In the genomic region with DNA sequence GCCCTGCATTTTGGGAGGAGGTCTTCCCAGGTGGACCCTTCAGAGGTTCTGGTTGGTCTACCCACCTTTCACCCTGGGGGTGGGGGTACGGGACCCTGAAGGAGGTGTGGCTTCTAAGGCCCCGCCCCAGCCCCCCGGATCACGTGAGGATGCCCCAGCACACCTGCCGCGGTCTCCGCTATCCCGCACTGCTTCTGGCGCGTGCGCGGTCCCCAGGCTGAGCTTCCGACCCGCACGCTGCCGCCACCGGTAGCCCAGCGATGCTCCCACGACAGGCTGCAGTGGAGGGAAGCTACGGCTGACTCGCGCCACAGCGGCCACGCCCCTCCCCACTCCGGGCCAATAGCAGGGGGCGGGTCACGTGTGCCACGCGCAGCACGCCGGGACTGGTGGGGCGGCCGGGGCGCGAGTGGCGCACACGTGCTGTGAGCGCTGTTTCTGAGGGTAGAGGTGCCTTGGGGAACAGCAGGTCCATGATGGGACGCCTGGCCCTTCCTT, we compare ENCODE assay signal across 8 mouse cellular contexts. TPM values are rescaled to one million over a fixed set of nuclear protein-coding genes. Genes with fewer than 3 reads are reported as not detected.
DNase-seq lines count a peak whose midpoint lies in the region; ATAC-seq and TF ChIP-seq lines count a peak whose summit lies in the region.

A gene (minus strand): TSS at position 319 of the 498 bp plus-strand sequence.

- TF ChIP-seq EP300 in MEL (IDR thresholded peaks at IDR 0.05; ENCODE audit: low read depth in 1 of 2, low read length in 2 of 2) = no peak

- H3K9me3 ChIP-seq in MEL (replicated peaks; ENCODE audit: insufficient read depth, low read length) = no peaks in the 10 kb centered on the region

- TF ChIP-seq CTCF in MEL (IDR thresholded peaks at IDR 0.05 in 2 of 3, conservative IDR thresholded peaks at IDR 0.05 in 1 of 3; ENCODE audit: control insufficient read depth in 1 of 3, insufficient read depth in 1 of 3, low read depth in 2 of 3, low read length in 3 of 3, poor library complexity in 1 of 3, severe bottlenecking in 1 of 3) = peak in 1 of 3 experiments; percentile 16; a peak in 2 of 6 replicates

- no peaks in the 10 kb centered on the region for H3K27me3 ChIP-seq in MEL (ENCODE audit: control insufficient read depth in 1 of 2, insufficient read depth in 2 of 2, low read length in 2 of 2)

- H3K4me3 ChIP-seq in MEL (ENCODE audit: control insufficient read depth in 1 of 2, insufficient read depth in 1 of 2, low read depth in 2 of 2, low read length in 2 of 2) = peak within 1 kb of the TSS; percentile 46 to 55

- TF ChIP-seq POLR2A in MEL (IDR thresholded peaks at IDR 0.05; ENCODE audit: control insufficient read depth in 1 of 2, insufficient read depth in 1 of 2, low read depth in 1 of 2, low read length in 2 of 2, poor library complexity in 1 of 2) = peak; percentile 69 to 87

- no peaks in the 10 kb centered on the region; the same call in none of the 2 replicates for H3K79me2 ChIP-seq in MEL (ENCODE audit: control insufficient read depth, insufficient read depth, low read length, poor library complexity)

- peaks cover 0 to 8% of the 10 kb centered on the region in 2 experiments; a peak in 3 of 4 replicates for H3K36me3 ChIP-seq in MEL (ENCODE audit: control insufficient read depth in 1 of 2, insufficient read depth in 2 of 2, low read length in 2 of 2)

- peak within 1 kb of the TSS; percentile 66 for H3K9ac ChIP-seq in MEL (ENCODE audit: control insufficient read depth, low read depth, low read length, poor library complexity, severe bottlenecking)

- DNase-seq in MEL (ENCODE audit: low read depth, low spot score) = peak; percentile 93
- DNase-seq in cerebellum, adult 9-10 months = peak; percentile 92
- DNase-seq in layer of hippocampus, postnatal 14 days (ENCODE audit: low spot score in 2 of 2) = peak; percentile 82 to 88
- peak; percentile 90 for DNase-seq in lung, postnatal 10 days
- DNase-seq in retina, adult 2 months (ENCODE audit: low read depth, low spot score) = peak; percentile 72
- DNase-seq in thymus, postnatal 25 days = peak; percentile 88

- H3K4me1 ChIP-seq in MEL (ENCODE audit: control insufficient read depth in 1 of 2, insufficient read depth in 2 of 2, low read length in 2 of 2) = peaks cover 4 to 16% of the 10 kb centered on the region in 2 experiments; a peak in 3 of 4 replicates

- H3K27ac ChIP-seq in MEL (ENCODE audit: control insufficient read depth, low read depth, low read length) = peak within 1 kb of the TSS; percentile 52

- ATAC-seq in frontal cortex, adult (ENCODE audit: low TSS enrichment) = peak; percentile 73
- peak; percentile 91 to 92 for ATAC-seq in hematopoietic stem cell, adult 5-6 weeks (replicated peaks in 1 of 2; ENCODE audit: insufficient read depth in 1 of 2, low FRiP score in 2 of 2, low TSS enrichment in 1 of 2, low read depth in 1 of 2, poor library complexity in 2 of 2, severe bottlenecking in 2 of 2)

- no peak for TF ChIP-seq RAD21 in MEL (IDR thresholded peaks at IDR 0.05; ENCODE audit: low read depth, low read length)

TF ChIP-seq in MEL, 35 proteins besides CTCF, POLR2A, EP300 and RAD21:
- TF ChIP-seq ETS1 (IDR thresholded peaks at IDR 0.05; ENCODE audit: low read depth, low read length) (no peak), SIN3A (IDR thresholded peaks at IDR 0.05; ENCODE audit: low read length) (peak; percentile 89), ELF1 (IDR thresholded peaks at IDR 0.05; ENCODE audit: low read depth, low read length) (no peak), GABPA (IDR thresholded peaks at IDR 0.05; ENCODE audit: low read depth, low read length) (no peak), NRF1 (IDR thresholded peaks at IDR 0.05; ENCODE audit: insufficient read depth, low read depth, low read length, poor library complexity, severe bottlenecking) (peak; percentile 60), ZC3H11A (IDR thresholded peaks at IDR 0.05; ENCODE audit: low read depth, low read length) (no peak), TCF12 (IDR thresholded peaks at IDR 0.05; ENCODE audit: low read depth, low read length) (peak; percentile 55; the same call in 1 of the 2 replicates), MAX (IDR thresholded peaks at IDR 0.05; ENCODE audit: low read length) (peak; percentile 99), ZNF384 (IDR thresholded peaks at IDR 0.05; ENCODE audit: low read depth, low read length) (no peak), TBP (IDR thresholded peaks at IDR 0.05; ENCODE audit: low read depth, low read length) (no peak; the same call in 1 of the 2 replicates), NELFE (IDR thresholded peaks at IDR 0.05; ENCODE audit: low read depth, low read length) (peak; percentile 83), GATA1 (IDR thresholded peaks at IDR 0.05; ENCODE audit: low read depth, low read length) (no peak), RCOR1 (IDR thresholded peaks at IDR 0.05; ENCODE audit: low read depth, low read length) (no peak), MXI1 (IDR thresholded peaks at IDR 0.05; ENCODE audit: low read depth, low read length) (peak; percentile 99), POLR2AphosphoS5 (IDR thresholded peaks at IDR 0.05; ENCODE audit: borderline replicate concordance, low read depth, low read length) (no peak; the same call in 1 of the 2 replicates), USF1 (IDR thresholded peaks at IDR 0.05; ENCODE audit: low read depth, low read length) (peak; percentile 98), SMC3 (IDR thresholded peaks at IDR 0.05; ENCODE audit: low read depth, low read length) (no peak), BHLHE40 (IDR thresholded peaks at IDR 0.05; ENCODE audit: borderline replicate concordance, low read depth, low read length) (peak; percentile 89), TAL1 (IDR thresholded peaks at IDR 0.05; ENCODE audit: low read length) (no peak), CHD1 (IDR thresholded peaks at IDR 0.05; ENCODE audit: low read depth, low read length) (no peak), JUND (IDR thresholded peaks at IDR 0.05; ENCODE audit: low read depth, low read length) (no peak), MAZ (IDR thresholded peaks at IDR 0.05; ENCODE audit: low read depth, low read length) (peak; percentile 78; the same call in 1 of the 2 replicates), HCFC1 (IDR thresholded peaks at IDR 0.05; ENCODE audit: low read depth, low read length) (peak; percentile 71), KAT2A (conservative IDR thresholded peaks at IDR 0.05; ENCODE audit: low read depth, low read length) (no peak), MEF2A (IDR thresholded peaks at IDR 0.05; ENCODE audit: extremely low read depth, insufficient replicate concordance, low read depth, low read length, poor library complexity, severe bottlenecking) (no peak), ZKSCAN1 (IDR thresholded peaks at IDR 0.05; ENCODE audit: low read depth, low read length) (no peak), MYB (IDR thresholded peaks at IDR 0.05; ENCODE audit: low read depth, low read length) (no peak), POLR2AphosphoS2 (IDR thresholded peaks at IDR 0.05; ENCODE audit: low read length) (peak; percentile 46; the same call in 1 of the 2 replicates), MYC (IDR thresholded peaks at IDR 0.05; ENCODE audit: low read depth, low read length) (peak; percentile 86; the same call in 1 of the 2 replicates), CHD2 (IDR thresholded peaks at IDR 0.05; ENCODE audit: low read length) (no peak), USF2 (IDR thresholded peaks at IDR 0.05; ENCODE audit: borderline replicate concordance in 1 of 2, insufficient read depth in 1 of 2, low read depth in 1 of 2, low read length in 2 of 2) (peak; percentile 51 to 85; a peak in 3 of 4 replicates), ZMIZ1 (IDR thresholded peaks at IDR 0.05; ENCODE audit: low read depth, low read length) (peak; percentile 69), UBTF (IDR thresholded peaks at IDR 0.05; ENCODE audit: borderline replicate concordance, insufficient read depth, low read depth, low read length) (no peak), E2F4 (IDR thresholded peaks at IDR 0.05; ENCODE audit: borderline replicate concordance, low read depth, low read length) (no peak), MAFK (IDR thresholded peaks at IDR 0.05; ENCODE audit: borderline replicate concordance, low read depth, low read length) (no peak)
TF ChIP-seq in MEL: peak in this region for 14.

RNA-seq across cellular contexts. Expression of the gene that starts here (rescaled TPM):
- 6.3 and 9.9 TPM in 2 replicates for total RNA-seq in MEL (2012; rRNA removed)
- polyA plus RNA-seq in MEL (2012; ENCODE audit: insufficient read depth in 1 of 2, insufficient read length in 2 of 2, low read depth in 1 of 2, low replicate concordance in 2 of 2, missing spikeins in 1 of 2) = 10 to 100 TPM in 1 of 2 experiments, not detected in 1; 12.2 TPM
- 31.9 and 38.8 TPM in 2 replicates for total RNA-seq in hematopoietic stem cell, adult 5-6 weeks (2017)
- total RNA-seq in layer of hippocampus, postnatal 14 days (2021) = 10 to 100 TPM; 10.5 to 11.6 TPM

Comparison
In these comparisons a context has a peak if more than half of its experiments do, and no peak if none do; other contexts are left out.
1. Peak in every context shown above with its lines: DNase-seq, ATAC-seq, H3K4me3 ChIP-seq and H3K27ac ChIP-seq.